In genomic region chr3:154269757-154270366, GRCm38 (mm10) we compare ENCODE assay signal across 8 mouse cellular contexts.
DNase-seq lines count a peak whose midpoint lies in the region; ATAC-seq and TF ChIP-seq lines count a peak whose summit lies in the region.

No protein-coding gene starts in this region.

- H3K4me3 ChIP-seq in hindbrain, embryonic 14.5 days (replicated peaks; ENCODE audit: low read length) = peak overlapping the region; percentile 22

- H3K36me3 ChIP-seq in hindbrain, embryonic 14.5 days (replicated peaks; ENCODE audit: control insufficient read depth, insufficient read depth) = no peaks in the 10 kb centered on the region

- CTCF ChIA-PET in Patski (lab: Charles Lee) = interaction anchor here (0.6 to 4.9 kb wide), 14 partner anchors 9 to 323 kb away, joined by 3 to 34 read pairs (median 4); no protein-coding TSS in a partner anchor

- WGBS in hindbrain, embryonic 14.5 days = 12% methylated on average over 19 of the region's 19 CpGs

- no peaks in the 10 kb centered on the region for H3K9me3 ChIP-seq in hindbrain, embryonic 14.5 days (ENCODE audit: control insufficient read depth, low read length)

- peak; percentile 79 for ATAC-seq in Patski
- ATAC-seq in hindbrain, embryonic 14.5 days (ENCODE audit: low FRiP score) = peak; percentile 89

- POLR2A ChIA-PET in Patski (lab: Charles Lee) = no interaction called here

- peak overlapping the region; percentile 63 for H3K4me2 ChIP-seq in hindbrain, embryonic 14.5 days (replicated peaks)

- TF ChIP-seq CTCF in Patski (IDR thresholded peaks at IDR 0.05) = peak; percentile 100

- in situ Hi-C loops in Patski (cut with MboI; ENCODE audit: low pct_unique_long_range_greater_than_20kb) = loop anchor here (5.0 kb wide), 1 partner anchor 302 kb away; no protein-coding TSS in a partner anchor

- DNase-seq in Patski (ENCODE audit: low read depth, low spot score) = no peak
- DNase-seq in cerebellum, postnatal 10 days = peak; percentile 91 to 93
- peak; percentile 52 to 83 for DNase-seq in frontal cortex, postnatal 14 days (ENCODE audit: low spot score in 2 of 2)
- DNase-seq in hindbrain, embryonic 14.5 days (ENCODE audit: low spot score) = peak; percentile 92
- DNase-seq in layer of hippocampus, postnatal 14 days (ENCODE audit: low spot score in 2 of 2) = peak; percentile 70 to 77
- peak; percentile 79 for DNase-seq in lung, postnatal 10 days
- DNase-seq in retina, postnatal 7 days (ENCODE audit: low read depth, low spot score) = peak; percentile 50
- peak; percentile 29 for DNase-seq in urinary bladder, postnatal 10 days (ENCODE audit: low spot score)

- peaks cover 23% of the 10 kb centered on the region for H3K27me3 ChIP-seq in Patski
- H3K27me3 ChIP-seq in hindbrain, embryonic 14.5 days (ENCODE audit: control insufficient read depth, insufficient read depth, low read length) = no peaks in the 10 kb centered on the region

- no peak overlapping the region for H3K27ac ChIP-seq in hindbrain, embryonic 14.5 days

- H3K4me1 ChIP-seq in hindbrain, embryonic 14.5 days (replicated peaks; ENCODE audit: control insufficient read depth, insufficient read depth, low read length) = 0 out of 2 replicates have a peak, but pooled peaks cover 2% of the 10 kb centered on the region

- H3K9ac ChIP-seq in hindbrain, embryonic 14.5 days = peak overlapping the region; percentile 54
